Mouse (Mus musculus) erythroid progenitor cell, adult 5-6 weeks (primary cell): ENCODE results near the gene Smyd4. TPM values are rescaled to one million over a fixed set of nuclear protein-coding genes. Genes with fewer than 3 reads are reported as not detected.
"Not testable (repeated sequence)": the region's sequence is repeated elsewhere in the genome, so short reads cannot be mapped to it uniquely, and the experiment has no call there.

Experiments
- ATAC-seq: replicated peaks from 2 replicates; pipeline ENCODE4 v1.8.0; 2016; ENCODE audit warnings: moderate number of reproducible peaks, mild to moderate bottlenecking, moderate TSS enrichment, inconsistent platforms; ENCODE audit not compliant: poor library complexity, low FRiP score, severe bottlenecking
- total RNA-seq, 2 experiments: library from RNA; stranded (forward) in 1 of 2; stranded (reverse) in 1 of 2; fragments of 150-400 nt in 1 of 2; fragments of 186-747, 209-891 nt in 1 of 2; gene quantifications; 2 replicates each; pipeline versions ENCODE4 v1.2.3 to v1.2.4; 2015 to 2017; ENCODE audit warnings: low replicate concordance in 2 of 2

Gene Smyd4
- total RNA-seq, 2 experiments from 2014 or later: 1.1 to 8.4 TPM

DNA sequence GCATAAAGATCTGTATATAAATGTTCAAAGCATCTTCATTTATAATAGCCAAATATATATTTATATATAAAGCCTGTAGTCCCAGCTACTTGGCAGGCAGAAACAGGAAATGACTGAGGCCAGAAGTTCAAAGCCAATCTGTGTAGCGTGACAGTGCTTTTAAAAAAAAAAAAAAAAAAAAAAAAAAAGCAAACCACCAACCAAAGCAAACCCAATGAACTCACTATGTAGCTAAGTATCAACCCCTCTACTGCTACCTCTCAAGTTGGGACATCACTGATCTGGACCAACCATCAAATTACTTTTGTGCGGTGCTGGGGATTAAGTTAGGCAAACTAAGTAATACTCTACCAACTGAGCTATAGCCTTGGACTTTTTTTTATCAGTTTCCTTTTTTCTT is 4.1 kb upstream of the Smyd4 start:
- no peak for ATAC-seq

DNA sequence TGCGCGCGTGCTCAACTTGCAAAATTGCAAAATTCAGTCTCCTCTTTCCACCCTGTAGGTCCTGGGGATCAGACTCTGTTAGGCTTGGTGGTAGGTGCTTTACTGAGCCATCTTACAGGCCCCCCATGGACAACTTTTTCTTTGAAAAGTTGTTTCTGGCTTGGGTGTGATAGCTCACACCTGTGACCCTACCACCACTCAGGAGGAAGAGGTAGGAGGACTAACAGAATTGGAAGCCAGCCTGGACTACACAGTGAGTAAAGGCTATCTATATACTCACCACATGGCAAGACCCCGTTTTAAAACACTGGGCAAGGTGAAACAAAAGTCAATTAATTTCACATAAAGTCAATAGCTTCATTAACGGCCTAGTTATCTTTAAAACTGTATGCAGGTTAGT is 3.5 kb upstream of the Smyd4 start:
- no peak for ATAC-seq

DNA sequence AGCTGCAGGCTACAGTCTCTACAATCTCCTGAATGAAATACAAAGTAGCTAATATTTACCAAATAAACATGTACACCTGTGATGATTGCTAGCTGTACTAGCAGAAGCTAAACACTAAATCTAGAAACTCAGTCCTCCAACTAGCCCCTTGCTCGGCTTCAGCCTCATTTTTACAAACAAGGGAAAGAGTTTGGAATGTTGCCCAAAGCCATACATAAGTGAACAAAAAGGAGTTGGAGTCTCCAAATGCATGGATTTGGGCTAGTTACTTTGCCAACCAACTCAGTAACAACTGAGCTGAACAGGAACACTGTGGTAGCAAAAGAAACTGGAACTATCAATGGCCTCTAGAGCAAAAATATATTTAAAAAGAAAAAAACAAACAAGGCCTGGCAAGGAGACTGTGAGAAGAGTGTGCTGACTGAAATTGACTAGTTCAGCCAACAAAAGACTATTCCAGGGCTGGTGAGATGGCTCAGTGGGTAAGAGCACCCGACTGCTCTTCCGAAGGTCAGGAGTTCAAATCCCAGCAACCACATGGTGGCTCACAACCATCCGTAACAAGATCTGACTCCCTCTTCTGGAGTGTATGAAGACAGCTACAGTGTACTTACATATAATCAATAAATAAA is 1.6 kb upstream of the Smyd4 start:
- no peak for ATAC-seq

DNA sequence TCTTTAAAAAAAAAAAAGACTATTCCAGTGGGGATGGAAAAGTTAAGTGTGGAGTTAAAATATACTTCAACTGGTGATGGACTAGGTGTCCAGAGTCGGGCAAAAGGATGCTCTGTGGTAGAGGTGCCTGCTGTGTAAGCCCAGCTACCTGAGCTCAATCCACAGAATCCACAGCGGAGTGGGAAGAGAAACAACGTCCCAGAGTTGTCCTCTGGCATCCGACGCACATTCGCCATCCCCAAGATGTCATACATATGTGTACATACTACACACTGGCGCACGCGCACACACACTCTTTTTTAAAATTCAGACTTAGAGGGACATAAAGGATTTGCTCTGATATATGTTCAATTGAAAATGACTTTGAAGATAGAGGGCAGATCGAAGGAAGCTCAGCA is 1.0 kb upstream of the Smyd4 start:
- no peak for ATAC-seq

DNA sequence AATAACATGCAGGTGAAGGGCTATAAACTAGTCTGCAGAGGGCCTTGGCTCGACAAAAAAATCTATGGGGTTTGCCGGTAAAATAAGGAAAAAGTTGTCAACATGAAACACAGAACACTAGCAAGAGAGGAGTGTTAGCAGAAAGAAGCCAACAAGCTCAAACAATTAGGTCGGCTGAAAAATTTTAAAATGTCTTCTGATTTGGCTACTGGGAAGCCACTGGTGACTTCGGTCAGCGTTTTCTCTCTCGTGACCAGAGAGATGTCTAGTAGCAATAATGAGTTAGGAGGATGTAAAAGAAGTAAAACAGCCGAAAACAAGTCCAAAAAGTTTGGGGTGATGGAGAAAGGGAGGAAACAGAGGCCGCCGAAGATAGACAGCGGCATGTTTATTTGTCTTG is 637 bp upstream of the Smyd4 start:
- 0 out of 2 replicates have a peak, but pooled peaks have one; percentile 2 for ATAC-seq

DNA sequence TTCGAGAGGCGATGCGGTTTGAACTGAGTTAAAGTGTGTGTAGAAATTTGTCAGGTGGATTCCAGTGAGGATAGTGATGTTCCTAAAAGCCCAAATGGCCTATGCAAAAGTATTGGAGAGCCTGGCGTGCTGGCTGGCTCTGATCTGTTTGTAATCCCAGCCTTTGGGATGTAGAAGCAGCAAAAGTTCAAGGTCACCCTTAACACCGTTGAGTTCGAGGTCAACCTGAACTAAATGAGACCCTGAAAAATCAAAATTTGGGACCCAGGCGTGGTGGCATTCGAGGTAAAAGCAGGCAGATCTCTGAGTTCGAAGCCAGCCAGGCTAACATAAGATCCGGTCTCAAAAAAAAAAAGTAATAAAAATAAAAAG is 643 bp downstream of the Smyd4 start:
- no peak for ATAC-seq

DNA sequence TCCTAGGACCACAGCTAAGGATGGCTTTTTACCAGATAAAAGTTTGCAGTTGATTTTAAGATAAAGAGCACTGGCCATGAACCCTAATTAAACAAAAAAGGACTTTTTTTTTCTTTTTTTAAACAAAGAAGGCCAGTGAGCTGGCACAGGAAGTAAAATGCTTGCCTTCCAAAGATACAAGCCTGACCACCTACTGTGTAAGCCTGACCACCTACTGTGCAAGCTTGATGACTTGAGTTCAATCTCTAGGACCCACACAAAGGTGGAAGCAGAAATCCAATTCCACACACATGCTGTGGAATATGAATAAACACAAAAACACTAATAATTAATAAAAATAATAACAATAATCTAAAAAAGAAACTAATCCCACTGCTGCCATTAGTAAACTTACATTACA is 3.0 kb downstream of the Smyd4 start:
- ATAC-seq: no peak

DNA sequence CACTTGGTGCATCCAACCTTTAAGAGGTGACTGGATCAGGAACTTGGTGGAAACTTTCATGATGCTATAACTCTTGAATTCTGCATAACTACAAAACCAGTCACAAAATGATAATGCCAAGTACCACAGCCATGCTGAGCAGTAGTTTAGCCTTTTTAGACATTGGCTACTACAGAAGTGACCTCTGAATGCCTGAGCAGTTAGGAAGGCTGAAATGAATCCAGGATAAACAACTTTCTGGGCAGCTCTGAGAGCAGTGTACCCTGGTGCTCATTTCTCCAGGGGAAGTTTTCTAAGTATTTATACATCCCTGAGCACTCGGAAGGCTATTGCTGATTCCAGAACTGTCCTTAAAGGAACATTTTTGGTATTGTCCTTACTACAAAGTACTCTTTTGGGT is 7.2 kb downstream of the Smyd4 start:
- ATAC-seq: no peak

DNA sequence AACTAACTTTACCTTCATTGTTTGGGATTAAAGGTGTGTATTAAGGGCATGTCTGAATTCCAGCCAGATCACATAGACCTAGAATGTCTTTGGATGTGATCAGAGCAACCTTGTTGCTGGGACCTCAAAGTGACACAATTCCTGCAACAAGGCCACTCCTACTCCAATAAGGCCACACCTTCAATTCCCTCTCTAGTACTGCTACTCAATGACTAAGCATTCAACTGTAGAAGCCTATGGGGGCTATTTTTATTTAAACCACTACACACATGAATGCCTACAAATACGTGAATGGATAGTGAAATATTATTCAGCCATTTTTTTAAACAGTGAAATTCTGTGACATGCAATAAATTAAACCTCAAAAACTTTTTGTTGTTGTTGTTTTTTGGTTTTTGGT is 28.9 kb downstream of the Smyd4 start:
- ATAC-seq: peak; percentile 77

DNA sequence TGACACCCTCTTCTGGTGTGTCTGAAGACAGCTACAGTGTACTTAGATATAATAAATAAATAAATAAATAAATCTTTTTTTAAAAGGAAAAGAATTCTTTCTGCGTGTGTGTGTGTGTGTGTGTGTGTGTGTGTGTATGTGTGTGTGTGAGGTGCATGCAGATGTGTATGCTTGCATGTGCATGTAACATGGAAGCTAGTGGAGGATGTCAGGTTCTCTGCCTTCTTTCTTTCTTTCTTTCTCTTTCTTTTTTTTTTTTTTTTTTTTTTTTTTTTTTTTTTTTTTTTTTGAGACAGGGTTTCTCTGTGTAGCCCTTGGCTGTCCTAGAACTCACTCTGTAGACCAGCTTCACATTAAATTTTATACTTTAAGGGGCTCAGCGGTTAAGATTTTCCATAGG is 30.6 kb downstream of the Smyd4 start:
- ATAC-seq: not testable (repeated sequence)

DNA sequence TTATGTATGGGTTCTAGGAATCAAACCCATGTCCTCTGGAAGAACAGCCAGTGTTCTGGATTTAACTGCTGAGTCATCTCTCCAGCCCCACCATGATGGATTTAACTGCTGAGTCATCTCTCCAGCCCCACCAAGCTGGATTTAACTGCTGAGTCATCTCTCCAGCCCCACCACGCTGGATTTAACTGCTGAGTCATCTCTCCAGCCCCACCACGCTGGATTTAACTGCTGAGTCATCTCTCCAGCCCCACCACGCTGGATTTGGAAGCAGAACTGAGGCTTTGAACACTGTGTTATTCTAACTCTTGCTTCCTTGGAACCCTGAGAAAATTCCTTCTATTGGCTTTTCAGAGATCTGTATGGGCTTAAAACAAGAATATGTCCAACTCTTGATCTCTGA is 35.3 kb downstream of the Smyd4 start:
- peak; percentile 34 for ATAC-seq

DNA sequence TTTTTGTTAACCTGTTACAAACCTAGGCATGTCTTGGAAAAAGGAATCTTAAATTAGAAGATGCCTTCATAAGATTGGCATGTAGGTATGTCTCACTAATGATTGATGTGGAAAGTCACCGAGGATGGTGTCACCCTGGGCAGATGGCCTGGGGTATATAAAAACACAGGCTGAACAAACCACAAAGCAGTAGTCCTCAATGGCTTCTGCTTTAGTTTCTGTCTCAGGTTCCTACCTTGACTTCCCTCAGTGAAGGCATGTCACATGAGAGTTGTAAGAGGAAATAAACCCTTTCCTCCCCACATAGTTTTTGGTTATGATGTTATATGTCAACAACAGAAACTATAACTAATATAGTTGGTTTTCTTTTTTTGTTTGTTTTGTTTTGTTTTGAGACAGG is 47.4 kb downstream of the Smyd4 start:
- no peak for ATAC-seq

DNA sequence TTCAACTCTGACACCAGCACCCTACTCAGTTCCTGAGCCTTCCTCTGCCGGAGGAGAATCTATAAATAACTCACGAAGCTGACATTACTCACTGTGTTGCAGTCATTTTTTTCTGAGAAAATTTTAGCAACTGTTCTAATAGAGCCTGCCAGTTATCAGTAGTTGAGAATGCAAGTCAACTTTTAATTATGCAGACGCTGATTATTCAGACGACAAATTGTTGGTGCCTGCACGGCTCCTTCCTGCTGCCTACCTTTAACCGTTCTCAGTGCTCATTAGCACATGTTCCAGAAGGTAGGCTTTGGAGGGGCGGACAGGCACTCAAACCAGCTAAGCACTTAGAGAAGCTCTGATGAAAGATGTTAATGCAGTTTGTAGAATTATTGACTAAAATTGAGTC is 49.2 kb downstream of the Smyd4 start:
- ATAC-seq: no peak

DNA sequence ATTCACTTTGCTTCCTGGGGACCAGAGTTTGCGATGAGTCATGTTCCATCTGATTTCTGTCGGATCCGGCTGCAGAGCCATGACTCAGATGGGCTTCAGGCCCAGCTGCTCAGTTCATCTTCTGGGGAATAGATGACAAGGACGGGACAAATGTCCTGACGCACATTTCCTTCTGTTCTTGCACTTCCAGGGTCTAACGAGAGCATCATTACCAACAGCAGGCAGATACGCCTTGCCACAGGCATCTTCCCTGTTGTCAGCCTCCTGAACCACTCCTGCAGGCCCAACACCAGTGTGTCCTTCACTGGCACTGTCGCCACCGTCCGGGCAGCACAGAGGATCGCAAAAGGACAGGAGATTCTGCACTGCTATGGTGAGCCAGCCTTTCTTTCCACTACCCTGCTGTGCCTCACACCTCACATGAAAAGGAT is 51.2 kb downstream of the Smyd4 start:
- no peak for ATAC-seq

DNA sequence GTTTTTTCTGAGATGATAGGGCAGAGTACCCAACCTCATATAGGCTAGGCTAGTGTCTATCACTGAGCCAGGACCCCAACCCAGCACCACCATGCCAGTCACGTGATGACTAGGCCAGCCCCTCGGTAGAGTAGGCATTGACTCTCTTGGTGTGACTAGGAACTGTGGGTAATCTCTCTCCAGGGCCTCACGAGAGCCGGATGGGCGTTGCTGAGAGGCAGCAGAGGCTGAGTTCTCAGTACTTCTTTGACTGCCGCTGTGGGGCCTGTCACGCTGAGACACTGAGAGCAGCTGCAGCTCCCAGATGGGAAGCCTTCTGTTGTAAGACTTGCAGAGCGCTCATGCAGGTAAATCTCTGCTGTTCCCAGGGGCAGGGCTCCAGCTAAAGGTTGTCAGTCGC is 51.9 kb downstream of the Smyd4 start:
- ATAC-seq: no peak

DNA sequence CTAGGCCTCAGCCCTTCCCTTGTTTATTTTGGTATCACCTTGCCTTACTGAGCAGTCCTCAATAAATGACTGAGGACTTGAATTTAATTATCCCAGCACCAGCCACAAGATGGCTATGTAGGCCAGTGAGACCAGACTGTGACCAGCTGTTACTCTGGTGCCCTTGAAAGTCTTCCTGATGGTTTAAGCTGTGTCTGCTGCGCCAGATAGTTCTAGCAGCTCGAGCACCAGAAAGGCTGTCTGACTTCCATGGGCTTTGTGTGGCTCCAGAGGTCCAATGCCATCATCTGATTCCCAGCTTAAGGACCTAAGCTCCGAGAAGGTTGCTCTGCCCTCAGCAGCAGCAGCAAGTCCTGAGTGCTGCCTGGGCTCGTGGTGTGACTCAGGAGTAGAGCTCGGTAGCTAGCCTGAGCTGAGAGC is 54.0 kb downstream of the Smyd4 start:
- ATAC-seq: peak; percentile 58

DNA sequence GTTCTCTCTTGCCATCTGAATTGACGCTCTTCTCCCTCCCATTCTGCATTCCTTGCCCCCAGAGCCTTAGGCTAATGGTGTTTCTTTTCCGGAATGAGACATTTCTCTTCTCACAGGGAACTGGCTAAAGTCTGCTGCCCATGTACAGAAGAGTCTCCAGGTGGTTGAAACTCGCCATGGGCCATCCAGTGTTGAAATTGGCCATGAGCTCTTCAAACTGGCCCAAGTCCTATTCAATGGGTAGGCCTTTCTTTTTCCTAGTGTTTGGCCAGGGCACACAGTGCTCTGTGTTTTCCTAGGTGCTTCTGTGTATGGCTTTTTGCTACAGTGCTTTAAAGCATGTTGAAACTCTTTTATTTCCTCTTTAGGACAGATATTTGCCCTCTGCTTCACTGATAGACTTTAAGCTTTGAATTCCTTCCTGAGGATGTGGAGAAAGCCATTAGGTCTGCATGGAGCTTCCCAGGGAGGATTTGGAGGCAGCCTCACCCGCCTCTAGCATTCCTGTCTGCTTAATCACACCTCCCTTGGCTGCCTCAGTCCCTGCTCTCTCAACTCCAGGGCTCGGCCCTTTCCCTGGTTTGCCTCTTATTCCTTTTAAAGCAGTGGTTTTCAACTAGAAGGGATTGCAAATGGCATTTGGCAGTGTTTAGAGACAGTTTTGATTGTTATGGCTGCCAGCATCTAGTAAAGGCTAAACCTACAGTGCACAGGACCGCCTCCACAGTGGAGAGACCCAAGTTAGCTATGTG is 55.2 kb downstream of the Smyd4 start:
- no peak for ATAC-seq

DNA sequence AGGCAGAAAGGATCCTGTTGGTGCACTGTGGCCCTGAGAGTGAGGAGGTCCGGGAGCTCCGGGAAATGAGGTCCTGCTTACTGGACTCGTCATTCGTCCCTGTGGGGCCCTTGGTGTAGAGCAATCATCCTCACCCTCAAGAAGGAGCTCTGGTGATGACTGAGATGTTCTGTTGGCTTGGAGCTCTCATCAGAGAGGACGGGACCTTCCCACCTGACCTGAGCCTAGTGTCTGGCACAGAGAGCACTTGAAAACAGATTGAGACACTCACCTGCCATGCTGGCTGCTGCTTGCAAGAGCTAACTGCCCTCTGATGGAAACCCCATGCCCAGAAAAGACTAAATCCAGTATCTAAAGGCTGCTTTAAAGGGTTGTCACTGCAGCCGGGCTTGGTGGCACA is 56.6 kb downstream of the Smyd4 start:
- ATAC-seq: no peak

DNA sequence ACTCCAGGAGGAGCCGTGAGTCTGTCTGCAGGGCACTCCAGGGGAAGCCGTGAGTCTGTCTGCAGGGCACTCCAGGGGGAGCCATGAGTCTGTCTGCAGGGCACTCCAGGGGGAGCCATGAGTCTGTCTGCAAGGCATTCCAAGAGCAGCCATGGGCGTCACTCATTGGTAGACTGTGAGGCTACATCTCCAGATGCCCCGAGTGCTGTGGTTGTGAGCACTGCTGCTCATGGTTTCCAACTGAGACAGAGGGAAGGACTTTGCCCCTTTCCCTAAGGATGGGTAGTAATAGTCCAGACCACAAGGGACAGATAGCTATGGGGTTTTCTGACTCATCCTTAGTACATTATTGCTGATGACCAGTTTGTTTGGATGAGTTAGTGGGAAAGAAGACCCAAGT is 57.9 kb downstream of the Smyd4 start:
- no peak for ATAC-seq

DNA sequence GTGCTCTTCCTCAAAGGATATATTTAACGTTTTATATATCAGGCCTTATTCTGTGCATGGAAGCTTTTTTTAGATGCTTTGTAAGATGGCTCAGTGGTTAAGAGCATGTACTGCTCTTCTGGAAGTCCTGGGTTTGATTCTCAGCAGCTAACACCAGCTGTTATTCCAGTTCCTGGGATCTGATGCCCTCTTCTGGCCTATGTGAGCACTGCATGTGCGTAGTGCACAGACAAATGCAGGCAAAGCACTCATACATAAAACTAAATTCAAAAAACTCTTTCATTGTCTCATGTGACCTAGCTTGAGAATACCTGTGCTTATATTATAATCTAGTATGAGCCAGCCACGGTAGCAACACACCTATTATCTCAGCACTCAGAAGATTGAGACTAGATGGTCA is 58.6 kb downstream of the Smyd4 start:
- 0 out of 2 replicates have a peak, but pooled peaks have one; percentile 72 for ATAC-seq

DNA sequence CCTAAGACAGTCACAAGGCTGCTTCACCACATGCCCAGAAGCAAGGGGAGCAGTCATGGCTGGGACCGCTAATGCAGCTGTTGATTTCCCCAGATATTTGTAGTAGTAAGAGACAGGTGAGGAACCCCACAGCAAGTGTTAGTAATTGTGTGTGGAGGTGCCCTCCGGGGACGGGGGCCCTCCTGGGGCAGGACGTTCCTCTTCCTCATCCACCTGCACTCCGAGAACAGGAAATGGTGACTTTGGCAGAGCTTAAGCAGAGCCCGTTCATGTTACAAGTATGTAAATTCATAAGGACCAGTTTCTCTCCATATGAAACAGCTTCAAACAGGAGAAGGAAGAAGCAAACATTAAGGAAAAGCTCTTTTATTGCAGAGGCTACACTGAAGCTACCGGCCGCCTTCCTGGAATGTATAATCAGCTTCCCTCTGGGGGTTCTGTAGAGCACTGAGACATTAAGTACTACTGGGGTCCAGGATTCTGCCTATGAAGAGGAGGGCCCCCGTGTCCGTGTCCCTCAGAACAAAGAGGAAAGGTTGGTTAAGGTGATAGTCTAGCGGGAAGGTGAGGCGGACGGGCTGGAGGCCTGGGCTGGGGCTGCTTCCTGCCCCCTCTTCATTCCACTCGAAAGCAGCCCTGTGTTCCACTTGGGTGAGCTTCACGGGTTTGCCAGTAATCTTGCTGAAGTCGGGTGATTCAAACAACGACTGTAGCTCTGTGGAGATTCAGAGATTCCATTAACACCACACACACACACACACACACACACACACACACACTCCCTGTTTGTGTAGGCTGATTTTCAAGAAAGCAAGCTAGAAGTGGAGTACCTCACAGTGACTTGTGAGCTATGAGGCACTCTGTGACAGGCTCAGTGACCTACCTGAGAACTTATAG is 61.7 kb downstream of the Smyd4 start:
- ATAC-seq: no peak
